Mouse (Mus musculus) CH12.LX (cell line): Measurements from ENCODE around the gene Slc47a2.

ENCODE experiments used
- CHD2 ChIP-seq: IDR thresholded peaks from 2 replicates; pipeline ENCODE4 v1.6.1; 2011; ENCODE audit warnings: low read length, improper control_type of control experiment
- CTCF ChIP-seq, 2 experiments: IDR thresholded peaks in 1 of 2; conservative IDR thresholded peaks in 1 of 2; 2 replicates each; pipeline ENCODE4 v1.5.1; 2011 to 2012; ENCODE audit warnings: low read depth in 2 of 2, low read length in 2 of 2, improper control_type of control experiment in 1 of 2, inconsistent platforms in 1 of 2, mild to moderate bottlenecking in 1 of 2, moderate library complexity in 1 of 2
- E2F4 ChIP-seq: IDR thresholded peaks from 2 replicates; pipeline ENCODE4 v1.6.1; 2011; ENCODE audit warnings: low read depth, low read length, improper control_type of control experiment; ENCODE audit not compliant: insufficient replicate concordance
- EP300 ChIP-seq: IDR thresholded peaks from 2 replicates; pipeline ENCODE4 v1.6.1; 2011; ENCODE audit warnings: low read length, improper control_type of control experiment
- ETS1 ChIP-seq: conservative IDR thresholded peaks from 2 replicates; pipeline ENCODE4 v1.6.1; 2012; ENCODE audit warnings: low read depth, mild to moderate bottlenecking, inconsistent platforms, low read length, improper control_type of control experiment, moderate library complexity
- GABPA ChIP-seq: IDR thresholded peaks from 2 replicates; pipeline ENCODE4 v1.6.1; 2012; ENCODE audit warnings: low read depth, low read length, improper control_type of control experiment, inconsistent platforms; ENCODE audit not compliant: insufficient replicate concordance
- JUN ChIP-seq: IDR thresholded peaks from 2 replicates; pipeline ENCODE4 v1.6.1; 2011; ENCODE audit warnings: low read depth, mild to moderate bottlenecking, low read length, improper control_type of control experiment, moderate library complexity; ENCODE audit not compliant: insufficient read depth
- MAFK ChIP-seq: IDR thresholded peaks from 2 replicates; pipeline ENCODE4 v1.6.1; 2011; ENCODE audit warnings: low read length, improper control_type of control experiment; ENCODE audit not compliant: insufficient replicate concordance
- MAZ ChIP-seq: IDR thresholded peaks from 2 replicates; pipeline ENCODE4 v1.6.1; 2012; ENCODE audit warnings: low read depth, mild to moderate bottlenecking, inconsistent platforms, low read length, improper control_type of control experiment, moderate library complexity
- MYC ChIP-seq: IDR thresholded peaks from 2 replicates; pipeline ENCODE4 v1.6.1; 2011; ENCODE audit warnings: low read depth, mild to moderate bottlenecking, improper control_type of control experiment, low read length
- NELFE ChIP-seq: IDR thresholded peaks from 2 replicates; pipeline ENCODE4 v1.6.1; 2011; ENCODE audit warnings: low read depth, low read length, improper control_type of control experiment
- POLR2A ChIP-seq: IDR thresholded peaks from 2 replicates; pipeline ENCODE4 v1.6.1; 2011; ENCODE audit warnings: low read depth, mild to moderate bottlenecking, improper control_type of control experiment, low read length
- SMC3 ChIP-seq: IDR thresholded peaks from 2 replicates; pipeline ENCODE4 v1.6.1; 2011; ENCODE audit warnings: low read depth, low read length, improper control_type of control experiment
- ZKSCAN1 ChIP-seq: IDR thresholded peaks from 2 replicates; pipeline ENCODE4 v1.6.1; 2012; ENCODE audit warnings: low read depth, inconsistent platforms, low read length, improper control_type of control experiment, borderline replicate concordance

- TF ChIP-seq POLR2A, result no peak
- TF ChIP-seq CHD2, result no peak
- no peak for TF ChIP-seq GABPA
- TF ChIP-seq JUN, result no peak
- TF ChIP-seq CTCF (conservative IDR thresholded peaks at IDR 0.05 in 1 of 2, IDR thresholded peaks at IDR 0.05 in 1 of 2; ENCODE audit: low read depth in 2 of 2, low read length in 2 of 2), result no peak
- TF ChIP-seq ZKSCAN1, result no peak
- no peak for TF ChIP-seq SMC3
- TF ChIP-seq EP300, result no peak
- TF ChIP-seq MYC, result no peak
- TF ChIP-seq ETS1, result no peak
- no peak for TF ChIP-seq MAZ
- TF ChIP-seq E2F4, result no peak
- no peak for TF ChIP-seq MAFK
- no peak for TF ChIP-seq NELFE
Observed at GRCm38 (mm10) chr11:61388936-61389335, 46.3 kb upstream of the Slc47a2 start.
